Mouse (Mus musculus): ENCODE data around the gene Fam217a. TPM values are rescaled to one million over a fixed set of nuclear protein-coding genes. Genes with fewer than 3 reads are reported as not detected.

Gene Fam217a
- not detected in 2 replicates for total RNA-seq (2023)

GRCm38 (mm10) chr13:34924210-34924609 lies at the start of gene Fam217a, which contains the start of gene 4933417A18Rik:
Fam217a (minus strand) TSS chr13:34924310.
4933417A18Rik (plus strand) TSS chr13:34924409.

GRCm38 (mm10) chr13:34963511-34964397 lies 39.6 kb upstream of the Fam217a start, which contains the start of gene Eci3:
Eci3 (minus strand) TSS chr13:34963810.

GRCm38 (mm10) chr13:34875166-34875710 lies 48.9 kb downstream of the Fam217a start, which contains the start of gene Prpf4b:
Prpf4b (plus strand) TSS chr13:34875302.

Other genes starting within 250 kb of the Fam217a start
- gene Fam50b, start 189.5 kb downstream of the Fam217a start, total RNA-seq (2023), result not detected in 2 replicates
- gene Prpf4b, start 49.0 kb downstream of the Fam217a start, total RNA-seq (2023), result 48.5 and 60.3 TPM in 2 replicates
- not detected in 2 replicates for gene 4933417A18Rik, start 99 bp upstream of the Fam217a start, total RNA-seq (2023)
- gene Eci3, start 39.5 kb upstream of the Fam217a start, total RNA-seq (2023), result not detected in 2 replicates
- gene Eci2, start 102.8 kb upstream of the Fam217a start, total RNA-seq (2023), result 17.1 and 18.8 TPM in 2 replicates

Data from neutrophil, adult 65 days (primary cell).